Mouse (Mus musculus) gastrocnemius, postnatal 25 days (tissue): ENCODE results near the gene Fam171a1. TPM values are rescaled to one million over a fixed set of nuclear protein-coding genes. Genes with fewer than 3 reads are reported as not detected.

Experiments
- DNase-seq: peaks from one replicate; pipeline ENCODE4 v3.0.0; 2022
- microRNA-seq, 2 experiments: library from miRNA; unstranded; fragments of <30 nt; microRNA quantifications; one replicate each; pipeline ENCODE4 v1.2.0; 2021; ENCODE audit warnings: borderline replicate concordance in 2 of 2
- total RNA-seq, 2 experiments: library from RNA; stranded (reverse); gene quantifications; 1 replicate in 1 of 2; 2 replicates in 1 of 2; pipeline ENCODE4 v1.2.3; 2021

Gene Fam171a1
- total RNA-seq, 2 experiments from 2014 or later = 3.9 to 4.7 TPM

- no peak for DNase-seq
Observed at GRCm38 (mm10) chr2:3273349-3273748, 159.3 kb downstream of the Fam171a1 start.

- DNase-seq = no peak
Observed at GRCm38 (mm10) chr2:3276106-3276505, 162.1 kb downstream of the Fam171a1 start.

Small RNA genes within 50 kb of the gene (microRNA-seq; reads per million reads assigned to microRNA genes)
- gene Gm27306 = 0 reads per million in 2 experiments

Other genes with a start within 250 kb of the Fam171a1 start
- 1 to 10 TPM; 8.1 to 8.5 TPM for gene Nmt2, start 170.0 kb downstream of the Fam171a1 start, total RNA-seq
- gene Rpp38, start 218.4 kb downstream of the Fam171a1 start, total RNA-seq = 1 to 10 TPM; 4.6 to 5.3 TPM
- gene Acbd7, start 221.9 kb downstream of the Fam171a1 start, total RNA-seq = under 1 TPM in 1 of 2 experiments, not detected in 1; 0.59 TPM